In genomic region chr8:70752000-70752764, GRCm38 (mm10) we compare ENCODE assay signal across 8 mouse cellular contexts. TPM values are rescaled to one million over a fixed set of nuclear protein-coding genes. Genes with fewer than 3 reads are reported as not detected.
DNase-seq lines count a peak whose midpoint lies in the region; ATAC-seq and TF ChIP-seq lines count a peak whose summit lies in the region.

No protein-coding gene starts in this region.

- H3K79me2 ChIP-seq in heart, adult 2 months (replicated peaks; ENCODE audit: control insufficient read depth, insufficient read depth, low read length): no peaks in the 10 kb centered on the region

- DNase-seq in urinary bladder, postnatal 25 days (ENCODE audit: low spot score): peak; percentile 72
- no peak for DNase-seq in urinary bladder, postnatal 4 days (ENCODE audit: low spot score in 2 of 2)
- peak; percentile 86 to 92 for DNase-seq in cerebellum, postnatal 14 days
- DNase-seq in heart, adult 2 months: peak; percentile 83 to 84
- DNase-seq in liver, embryonic 13.5 days: no peak
- DNase-seq in right cerebral cortex, postnatal 14 days: peak; percentile 84

- peaks cover 21% of the 10 kb centered on the region for H3K4me1 ChIP-seq in heart, adult 2 months (ENCODE audit: control insufficient read depth, insufficient read depth, low read length)
- H3K4me1 ChIP-seq in kidney, embryonic 14.5 days (ENCODE audit: control insufficient read depth, insufficient read depth, low read length): peaks cover 23% of the 10 kb centered on the region
- H3K4me1 ChIP-seq in liver, embryonic 13.5 days (replicated peaks): peaks cover 40% of the 10 kb centered on the region

- H3K4me3 ChIP-seq in heart, adult 2 months: peak overlapping the region; percentile 37
- no peak overlapping the region for H3K4me3 ChIP-seq in kidney, embryonic 14.5 days (ENCODE audit: low read length)
- no peak overlapping the region for H3K4me3 ChIP-seq in liver, embryonic 13.5 days (replicated peaks)

- 18% methylated on average over 11 of the region's 11 CpGs for WGBS in heart, adult 2 months
- WGBS in kidney, embryonic 14.5 days: 24% methylated on average over 11 of the region's 11 CpGs
- WGBS in liver, embryonic 13.5 days (ENCODE audit: insufficient replicate concordance): 24% methylated on average over 11 of the region's 11 CpGs

- ATAC-seq in kidney, embryonic 14.5 days (ENCODE audit: low FRiP score, low TSS enrichment): no peak
- ATAC-seq in liver, embryonic 13.5 days (ENCODE audit: low read depth): no peak
- ATAC-seq in activated CD4-positive, CD25-positive, alpha-beta regulatory T cell, adult 4 months: no peak

- H3K27me3 ChIP-seq in heart, adult 2 months (ENCODE audit: control insufficient read depth, insufficient read depth, low read length): no peaks in the 10 kb centered on the region
- peaks cover 5% of the 10 kb centered on the region for H3K27me3 ChIP-seq in kidney, embryonic 14.5 days (ENCODE audit: control insufficient read depth, insufficient read depth, low read length)
- peaks cover 34% of the 10 kb centered on the region for H3K27me3 ChIP-seq in liver, embryonic 13.5 days

- no peak overlapping the region for H3K4me2 ChIP-seq in kidney, embryonic 14.5 days (replicated peaks; ENCODE audit: low read depth, low read length)
- peak overlapping the region; percentile 61; the same call in 1 of the 2 replicates for H3K4me2 ChIP-seq in liver, embryonic 13.5 days

- peak; percentile 55; the same call in 1 of the 2 replicates for TF ChIP-seq POLR2A in heart, adult 2 months (IDR thresholded peaks at IDR 0.05; ENCODE audit: insufficient read depth, low read depth, low read length)

- no peaks in the 10 kb centered on the region for H3K9me3 ChIP-seq in kidney, embryonic 14.5 days (ENCODE audit: control insufficient read depth, low read length)
- no peaks in the 10 kb centered on the region for H3K9me3 ChIP-seq in liver, embryonic 13.5 days (replicated peaks)

- peak overlapping the region; percentile 92 for H3K27ac ChIP-seq in heart, adult 2 months
- H3K27ac ChIP-seq in kidney, embryonic 14.5 days (ENCODE audit: low read depth, low read length): peak overlapping the region; percentile 83
- H3K27ac ChIP-seq in liver, embryonic 13.5 days: peak overlapping the region; percentile 77

- intact Hi-C loops in heart, adult 2 months (cut with DNase I): loop anchor here (1.0 to 5.0 kb wide), 2 partner anchors 32 to 50 kb away; partner anchors contain the start of gene Iqcn

- peaks cover 3% of the 10 kb centered on the region; the same call in 1 of the 2 replicates for H3K36me3 ChIP-seq in heart, adult 2 months (ENCODE audit: control insufficient read depth, insufficient read depth, low read length)
- H3K36me3 ChIP-seq in kidney, embryonic 14.5 days (ENCODE audit: control insufficient read depth, insufficient read depth, low read length): peaks cover 4% of the 10 kb centered on the region; the same call in 1 of the 2 replicates
- H3K36me3 ChIP-seq in liver, embryonic 13.5 days: peaks cover 9% of the 10 kb centered on the region

- no peak overlapping the region for H3K9ac ChIP-seq in heart, adult 2 months (ENCODE audit: low read depth, low read length)
- no peak overlapping the region for H3K9ac ChIP-seq in kidney, embryonic 14.5 days (ENCODE audit: low read depth, low read length)
- H3K9ac ChIP-seq in liver, embryonic 13.5 days: no peak overlapping the region

- peak; percentile 82 for TF ChIP-seq CTCF in heart, adult 2 months (IDR thresholded peaks at IDR 0.05)

- peak; percentile 39; the same call in 1 of the 2 replicates for TF ChIP-seq EP300 in heart, adult 2 months (IDR thresholded peaks at IDR 0.05; ENCODE audit: insufficient read depth, low read depth, low read length)

RNA-seq across cellular contexts. Expression of gene Rab3a, which starts 2.3 kb away (rescaled TPM):
- total RNA-seq in heart, adult 2 months (2021): 10 to 100 TPM; 46.5 to 48.0 TPM
- polyA plus RNA-seq in heart, adult 2 months (2012; rRNA removed): 89.1 and 117 TPM in 2 replicates
- polyA plus RNA-seq in kidney, embryonic 14.5 days (2014; fragmentation: Nextera tagmentation; extraction: Ambion mirVana): 14.3 and 16.4 TPM in 2 replicates
- 2.7 and 3.9 TPM in 2 replicates for polyA plus RNA-seq in liver, embryonic 13.5 days (2015; fragmentation: Nextera tagmentation; extraction: Ambion mirVana)
- polyA plus RNA-seq in activated CD4-positive, CD25-positive, alpha-beta regulatory T cell, adult 4 months (2017; shearing (Covaris generic)): 1 to 10 TPM; 3.8 to 5.4 TPM

RNA-seq across cellular contexts. Expression of gene Mpv17l2, which starts 8.6 kb away (rescaled TPM):
- total RNA-seq in heart, adult 2 months (2021): 10 to 100 TPM; 21.7 to 29.1 TPM
- 30.0 and 32.2 TPM in 2 replicates for polyA plus RNA-seq in heart, adult 2 months (2012; rRNA removed)
- polyA plus RNA-seq in kidney, embryonic 14.5 days (2014; fragmentation: Nextera tagmentation; extraction: Ambion mirVana): 47.9 and 52.7 TPM in 2 replicates
- 45.6 and 50.4 TPM in 2 replicates for polyA plus RNA-seq in liver, embryonic 13.5 days (2015; fragmentation: Nextera tagmentation; extraction: Ambion mirVana)
- 10 to 100 TPM; 35.6 to 41.7 TPM for polyA plus RNA-seq in activated CD4-positive, CD25-positive, alpha-beta regulatory T cell, adult 4 months (2017; shearing (Covaris generic))

RNA-seq across cellular contexts. Expression of gene Pik3r2, which starts 24.3 kb away (rescaled TPM):
- 10 to 100 TPM; 22.0 to 22.4 TPM for total RNA-seq in heart, adult 2 months (2021)
- polyA plus RNA-seq in heart, adult 2 months (2012; rRNA removed): 34.3 and 45.5 TPM in 2 replicates
- polyA plus RNA-seq in kidney, embryonic 14.5 days (2014; fragmentation: Nextera tagmentation; extraction: Ambion mirVana): 33.3 and 49.1 TPM in 2 replicates
- 18.0 and 18.2 TPM in 2 replicates for polyA plus RNA-seq in liver, embryonic 13.5 days (2015; fragmentation: Nextera tagmentation; extraction: Ambion mirVana)
- polyA plus RNA-seq in activated CD4-positive, CD25-positive, alpha-beta regulatory T cell, adult 4 months (2017; shearing (Covaris generic)): 1 to 10 TPM; 3.9 to 5.1 TPM

RNA-seq across cellular contexts. Expression of gene Pde4c, which starts 28.7 kb away (rescaled TPM):
- 1 to 10 TPM; 2.3 to 2.7 TPM for total RNA-seq in heart, adult 2 months (2021)
- polyA plus RNA-seq in heart, adult 2 months (2012; rRNA removed): 10.8 and 11.0 TPM in 2 replicates
- polyA plus RNA-seq in kidney, embryonic 14.5 days (2014; fragmentation: Nextera tagmentation; extraction: Ambion mirVana): 2.5 and 4.0 TPM in 2 replicates
- polyA plus RNA-seq in liver, embryonic 13.5 days (2015; fragmentation: Nextera tagmentation; extraction: Ambion mirVana): 0.40 and 0.43 TPM in 2 replicates
- under 1 TPM; 0.47 to 0.95 TPM for polyA plus RNA-seq in activated CD4-positive, CD25-positive, alpha-beta regulatory T cell, adult 4 months (2017; shearing (Covaris generic))

RNA-seq across cellular contexts. Expression of gene Gm3336, which starts 33.8 kb away (rescaled TPM):
- not detected for total RNA-seq in heart, adult 2 months (2021)
- not detected in 2 replicates for polyA plus RNA-seq in heart, adult 2 months (2012; rRNA removed)
- 0.23 and 0.73 TPM in 2 replicates for polyA plus RNA-seq in kidney, embryonic 14.5 days (2014; fragmentation: Nextera tagmentation; extraction: Ambion mirVana)
- 0.14 TPM in 1 of 2 replicates, not detected in the other for polyA plus RNA-seq in liver, embryonic 13.5 days (2015; fragmentation: Nextera tagmentation; extraction: Ambion mirVana)
- not detected for polyA plus RNA-seq in activated CD4-positive, CD25-positive, alpha-beta regulatory T cell, adult 4 months (2017; shearing (Covaris generic))

Comparison
In these comparisons a context has a peak if more than half of its experiments do, and no peak if none do; other contexts are left out.
1. DNase-seq: peak in urinary bladder, postnatal 25 days (single experiment), cerebellum, postnatal 14 days (2 of 2), heart, adult 2 months (2 of 2) and right cerebral cortex, postnatal 14 days (single experiment); none in urinary bladder, postnatal 4 days (0 of 2) and liver, embryonic 13.5 days (single experiment).
2. Peak in every context shown above with its lines, with median percentiles within 50 percentile points of each other: H3K27ac ChIP-seq.